Mouse (Mus musculus) intestine, embryonic 16.5 days (tissue): ENCODE results near the gene Il18. TPM values are rescaled to one million over a fixed set of nuclear protein-coding genes. Genes with fewer than 3 reads are reported as not detected.
A peak's percentile ranks its signal among the peaks of the same experiment; 100 is the strongest.
"Not testable (repeated sequence)": the region's sequence is repeated elsewhere in the genome, so short reads cannot be mapped to it uniquely, and the experiment has no call there.

ENCODE experiments used
- ATAC-seq: fragments of 200-750 bp; cut with Nextera tagmentation; 2 replicates; pipeline ENCODE4 v1.8.0; 2017; ENCODE audit warnings: moderate TSS enrichment, moderate library complexity
- H3K27ac ChIP-seq: fragments of 300-500 bp; sonication (generic); 2 replicates; pipeline ENCODE4 v1.5.1; 2014; ENCODE audit warnings: mild to moderate bottlenecking, low read length
- H3K27me3 ChIP-seq: fragments of 300-500 bp; sonication (generic); replicated peaks from 2 replicates; pipeline ENCODE4 v1.6.1; 2014; ENCODE audit warnings: low read length, control low read depth, mixed read lengths; ENCODE audit not compliant: control insufficient read depth, insufficient read depth
- H3K36me3 ChIP-seq: fragments of 300-500 bp; sonication (generic); 2 replicates; pipeline ENCODE4 v1.6.1; 2014; ENCODE audit warnings: low read length, control low read depth; ENCODE audit not compliant: control insufficient read depth, insufficient read depth
- H3K4me1 ChIP-seq: fragments of 300-500 bp; sonication (generic); 2 replicates; pipeline ENCODE4 v1.6.1; 2014; ENCODE audit warnings: low read length, control low read depth, mixed read lengths; ENCODE audit not compliant: control insufficient read depth, insufficient read depth
- H3K4me2 ChIP-seq: fragments of 300-500 bp; sonication (generic); 2 replicates; pipeline ENCODE4 v1.6.1; 2014; ENCODE audit warnings: low read depth, low read length, control low read depth
- H3K4me3 ChIP-seq: fragments of 300-500 bp; sonication (generic); 2 replicates; pipeline ENCODE4 v1.5.1; 2014; ENCODE audit warnings: mild to moderate bottlenecking, low read length
- H3K9ac ChIP-seq: fragments of 300-500 bp; sonication (generic); 2 replicates; pipeline ENCODE4 v1.6.1; 2014; ENCODE audit warnings: low read depth, low read length
- H3K9me3 ChIP-seq: fragments of 300-500 bp; sonication (generic); 2 replicates; pipeline ENCODE4 v1.6.1; 2016; ENCODE audit warnings: low read length, control low read depth; ENCODE audit not compliant: control insufficient read depth
- WGBS: fragments of 180-500 bp; shearing (Covaris S2); extraction: QIAGEN DNeasy Blood & Tissue Kit; methylation state at CpG from one replicate; pipeline ENCODE4 v1.1.7; 2014; 5-methylcytosine and 5-hydroxymethylcytosine counted together
- polyA plus RNA-seq: library from polyadenylated mRNA; unstranded; fragments of >200 nt; fragmentation: Nextera tagmentation; extraction: Ambion mirVana; gene quantifications from 2 replicates; pipeline ENCODE4 v1.2.1, GENCODE M21; 2015

Gene Il18
- polyA plus RNA-seq, 1 experiment from 2014 or later = 23.3 TPM

DNA sequence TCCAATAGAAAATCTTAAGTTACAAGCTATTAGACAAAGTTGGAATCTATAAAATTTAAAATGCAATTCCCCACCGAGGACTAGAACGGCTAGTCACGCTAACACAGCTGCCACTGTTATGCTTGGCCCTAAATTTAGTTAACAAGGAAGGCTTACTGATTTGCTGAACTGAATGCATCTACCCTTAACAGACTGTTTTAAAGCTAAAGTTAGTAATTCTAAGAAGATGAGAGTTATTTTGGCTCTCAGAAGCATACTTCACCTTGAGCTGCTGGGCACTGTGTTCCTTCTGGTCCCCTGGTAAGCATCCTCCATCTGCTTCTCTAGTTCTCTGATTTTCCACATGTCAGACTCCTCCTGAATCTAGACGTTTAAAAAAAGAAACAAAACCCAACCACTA, 57.5 kb downstream of the Il18 start:
- no peak for ATAC-seq
- Histone ChIP-seq H3K4me2 (no peak overlapping the region), H3K36me3 (peaks cover 7% of the 10 kb centered on the region; the same call in 1 of the 2 replicates), H3K4me3 (no peak overlapping the region), H3K27ac (no peak overlapping the region), H3K9ac (no peak overlapping the region), H3K9me3 (no peaks in the 10 kb centered on the region), H3K27me3 (no peaks in the 10 kb centered on the region), H3K4me1 (peaks cover 7% of the 10 kb centered on the region)
- WGBS = 90% methylated on average over 4 of the region's 4 CpGs

DNA sequence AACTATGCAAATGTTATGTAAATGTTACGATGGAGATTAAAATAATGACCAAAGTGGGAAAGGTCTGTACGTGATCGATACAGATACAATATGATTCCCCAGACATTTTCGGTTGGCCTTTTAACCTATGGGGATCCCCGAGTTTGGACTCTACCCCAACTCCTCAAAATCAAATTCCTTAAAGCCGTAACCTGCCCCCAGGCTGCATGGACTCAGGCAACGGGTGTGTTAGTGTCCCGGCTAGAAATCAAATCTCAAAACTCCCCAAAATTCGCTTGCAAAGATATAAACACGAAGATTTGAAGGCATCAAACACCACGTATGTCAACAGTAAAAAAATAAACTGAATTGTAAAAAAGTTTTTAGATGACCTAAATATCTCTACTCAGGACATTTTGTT, 61.5 kb downstream of the Il18 start:
- WGBS = 37% methylated on average over 11 of the region's 11 CpGs

DNA sequence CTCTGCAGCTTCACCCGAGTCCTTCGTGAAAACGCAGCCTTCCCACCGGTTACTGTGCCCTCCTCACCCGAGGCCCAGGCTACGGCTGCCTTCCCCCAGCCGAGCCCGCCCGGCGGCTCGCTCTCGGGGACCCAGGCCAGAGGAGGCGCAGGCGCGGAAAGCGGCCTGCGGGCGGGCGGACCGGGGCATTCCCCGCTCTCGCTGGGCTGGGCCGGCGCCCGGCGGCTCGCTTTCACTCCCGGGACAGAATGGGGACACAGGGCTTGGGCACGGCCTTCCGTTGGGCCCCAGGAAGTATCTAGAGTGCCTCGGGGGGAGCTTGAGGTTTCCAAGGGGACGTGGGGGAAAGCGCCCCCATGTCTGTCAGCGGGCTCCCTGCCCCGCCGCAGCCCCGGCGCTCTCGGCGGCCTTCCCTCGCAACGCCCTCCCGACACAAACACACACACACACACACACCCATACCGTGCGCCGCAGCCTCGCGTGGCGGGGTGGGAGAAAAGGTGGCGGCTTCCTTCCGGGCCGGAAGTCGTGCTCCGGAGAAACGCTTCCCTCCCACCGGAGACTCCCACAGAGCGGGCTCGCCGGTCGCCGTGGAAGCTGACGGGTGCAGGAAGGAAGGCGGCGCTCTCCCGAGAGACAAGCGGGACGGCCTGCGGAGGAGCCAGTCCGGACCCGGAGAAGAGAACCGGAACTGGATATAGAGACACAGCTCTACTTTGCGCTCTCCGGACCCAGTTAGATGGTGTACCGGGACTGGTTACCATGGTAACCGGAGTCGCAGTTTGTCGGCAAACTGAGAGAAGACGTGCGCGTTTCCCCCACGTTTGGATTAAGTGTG, 62.4 kb downstream of the Il18 start, which contains the start of the genes Pih1d2 and Nkapd1:
TSS of gene Pih1d2 (plus strand) at position 556 of the 838 bp plus-strand sequence.
TSS of gene Nkapd1 (minus strand) at position 699 of the 838 bp plus-strand sequence.
- H3K4me1 ChIP-seq = peaks cover 7% of the 10 kb centered on the region
- H3K9ac ChIP-seq = peak within 1 kb of the TSS; percentile 95
- ATAC-seq = peak; percentile 95
- H3K27ac ChIP-seq = peak within 1 kb of the TSS; percentile 98
- H3K9me3 ChIP-seq = no peaks in the 10 kb centered on the region
- H3K27me3 ChIP-seq = no peaks in the 10 kb centered on the region
- peaks cover 3% of the 10 kb centered on the region; the same call in 1 of the 2 replicates for H3K36me3 ChIP-seq
- H3K4me2 ChIP-seq = peak within 1 kb of the TSS; percentile 65
- WGBS = under 1% methylated on average over 80 of the region's 81 CpGs
- peak within 1 kb of the TSS; percentile 98 for H3K4me3 ChIP-seq

More for the DNA sequence above, 61.5 kb downstream of the Il18 start:
- Histone ChIP-seq H3K4me1 (peaks cover 7% of the 10 kb centered on the region), H3K4me2 (peak overlapping the region; percentile 65), H3K9me3 (no peaks in the 10 kb centered on the region), H3K27me3 (no peaks in the 10 kb centered on the region), H3K9ac (peak overlapping the region; percentile 95), H3K36me3 (peaks cover 3% of the 10 kb centered on the region; the same call in 1 of the 2 replicates), H3K4me3 (peak overlapping the region; percentile 98), H3K27ac (no peak overlapping the region)
- ATAC-seq = no peak

DNA sequence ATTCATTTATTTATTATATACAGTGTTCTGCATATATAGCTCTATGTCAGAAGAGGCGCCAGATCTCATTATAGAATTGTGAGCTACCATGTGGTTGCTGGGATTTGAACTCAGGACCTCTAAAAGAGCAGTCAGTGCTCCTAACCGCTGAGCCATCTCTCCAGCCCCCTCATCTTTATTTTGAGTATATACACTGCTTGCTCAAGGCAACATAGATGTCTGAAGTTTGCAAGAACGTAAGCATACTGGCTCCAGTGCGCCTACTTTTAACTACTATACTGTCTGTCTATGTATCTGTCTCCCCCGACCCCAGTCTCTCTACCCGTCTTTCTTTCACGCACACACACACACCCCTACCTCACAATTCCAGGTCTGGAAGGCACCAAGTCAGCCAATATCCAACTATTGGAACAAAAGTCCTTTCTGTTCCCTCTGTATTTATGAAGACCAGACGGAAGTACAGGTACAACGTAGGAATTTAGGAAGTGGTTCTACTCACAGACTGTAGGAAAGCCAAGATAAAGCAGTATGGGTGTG, 63.2 kb downstream of the Il18 start:
- peaks cover 3% of the 10 kb centered on the region; the same call in 1 of the 2 replicates for H3K36me3 ChIP-seq
- H3K27me3 ChIP-seq = no peaks in the 10 kb centered on the region
- H3K9me3 ChIP-seq = no peaks in the 10 kb centered on the region
- whole genome bisulfite sequencing = 55% methylated on average over 9 of the region's 9 CpGs
- H3K9ac ChIP-seq = no peak overlapping the region
- no peak overlapping the region for H3K4me3 ChIP-seq
- peak overlapping the region; percentile 14; the same call in 1 of the 2 replicates for H3K4me2 ChIP-seq
- no peak overlapping the region for H3K27ac ChIP-seq
- peaks cover 7% of the 10 kb centered on the region for H3K4me1 ChIP-seq
- ATAC-seq = no peak

DNA sequence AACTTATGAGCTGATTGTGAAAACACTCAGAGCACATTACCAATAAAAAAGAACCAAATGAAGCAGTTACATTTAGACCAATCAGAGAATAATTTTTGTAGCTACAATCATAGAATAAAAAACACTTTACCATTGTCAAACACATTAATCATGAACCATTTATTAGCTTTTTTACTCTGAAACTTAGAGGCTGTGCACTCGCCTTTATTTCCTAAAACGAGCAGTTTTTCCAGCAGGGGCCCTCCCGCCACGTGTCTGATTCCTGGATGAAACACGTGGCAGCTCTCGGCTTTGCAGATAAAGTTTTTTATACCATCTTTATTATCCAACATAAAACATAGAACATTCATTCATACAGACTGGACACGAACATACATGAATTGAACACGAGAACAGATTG, 76.3 kb downstream of the Il18 start:
- not testable (repeated sequence) for H3K27me3 ChIP-seq, H3K4me2 ChIP-seq, H3K36me3 ChIP-seq, H3K27ac ChIP-seq, ATAC-seq, H3K4me3 ChIP-seq, H3K4me1 ChIP-seq, H3K9me3 ChIP-seq, H3K9ac ChIP-seq
- WGBS = 87% methylated on average over 6 of the region's 8 CpGs

Other genes with a start within 250 kb of the Il18 start
- 232 and 271 TPM in 2 replicates for gene Rpl10-ps3, start 209.9 kb upstream of the Il18 start, polyA plus RNA-seq
- gene Plet1, start 60.3 kb upstream of the Il18 start, polyA plus RNA-seq = 1.2 and 1.3 TPM in 2 replicates
- gene Pts, start 26.1 kb upstream of the Il18 start, polyA plus RNA-seq = 106 and 107 TPM in 2 replicates
- gene Bco2, start 354 bp downstream of the Il18 start, polyA plus RNA-seq = 7.6 and 10.4 TPM in 2 replicates
- gene Tex12, start 6.5 kb downstream of the Il18 start, polyA plus RNA-seq = 0.23 TPM in 1 of 2 replicates, not detected in the other
- 686 and 728 TPM in 2 replicates for gene Sdhd, start 49.0 kb downstream of the Il18 start, polyA plus RNA-seq
- 296 and 314 TPM in 2 replicates for gene Timm8b, start 49.1 kb downstream of the Il18 start, polyA plus RNA-seq
- gene Pih1d2, start 62.5 kb downstream of the Il18 start, polyA plus RNA-seq = 2.2 and 2.4 TPM in 2 replicates
- gene Nkapd1, start 62.6 kb downstream of the Il18 start, polyA plus RNA-seq = 13.8 and 17.1 TPM in 2 replicates
- gene Dlat, start 105.0 kb downstream of the Il18 start, polyA plus RNA-seq = 61.0 and 63.7 TPM in 2 replicates
- 4.8 TPM in 2 replicates for gene Dixdc1, start 184.7 kb downstream of the Il18 start, polyA plus RNA-seq
- gene 2310030G06Rik, start 191.7 kb downstream of the Il18 start, polyA plus RNA-seq = 21.3 and 23.5 TPM in 2 replicates
- 62.8 and 63.6 TPM in 2 replicates for gene Cryab, start 196.5 kb downstream of the Il18 start, polyA plus RNA-seq
- gene Hspb2, start 197.5 kb downstream of the Il18 start, polyA plus RNA-seq = 5.0 TPM in 2 replicates
- gene Fdxacb1, start 213.4 kb downstream of the Il18 start, polyA plus RNA-seq = 12.6 and 13.0 TPM in 2 replicates
- 39.1 and 42.9 TPM in 2 replicates for gene Alg9, start 220.2 kb downstream of the Il18 start, polyA plus RNA-seq
- 28.9 and 33.0 TPM in 2 replicates for gene 1110032A03Rik, start 220.7 kb downstream of the Il18 start, polyA plus RNA-seq